Mouse (Mus musculus) kidney, adult 2 months (tissue): ENCODE results near the gene Vdac2. TPM values are rescaled to one million over a fixed set of nuclear protein-coding genes. Genes with fewer than 3 reads are reported as not detected.

Experiments used
- DNase-seq: peaks from one replicate; pipeline ENCODE4 v3.0.0; 2021
- H3K27ac ChIP-seq: fragments of 200-500 bp; 2 replicates; pipeline ENCODE4 v1.5.1; 2012; ENCODE audit warnings: low read depth, low read length, control low read depth, inconsistent platforms; ENCODE audit not compliant: insufficient read depth
- H3K27me3 ChIP-seq: fragments of 200-500 bp; replicated peaks from 2 replicates; pipeline ENCODE4 v1.6.1; 2012; ENCODE audit warnings: mild to moderate bottlenecking, moderate library complexity, low read length, inconsistent platforms; ENCODE audit not compliant: control insufficient read depth, insufficient read depth
- H3K36me3 ChIP-seq: fragments of 200-500 bp; 2 replicates; pipeline ENCODE4 v1.6.1; 2012; ENCODE audit warnings: mild to moderate bottlenecking, moderate library complexity, low read length, inconsistent platforms; ENCODE audit not compliant: control insufficient read depth, insufficient read depth
- H3K4me1 ChIP-seq: fragments of 200-500 bp; 2 replicates; pipeline ENCODE4 v1.6.1; 2011; ENCODE audit warnings: low read length; ENCODE audit not compliant: control insufficient read depth, insufficient read depth
- H3K4me3 ChIP-seq: fragments of 200-500 bp; 2 replicates; pipeline ENCODE4 v1.5.1; 2011; ENCODE audit warnings: mild to moderate bottlenecking, low read depth, low read length, control low read depth; ENCODE audit not compliant: insufficient read depth
- CTCF ChIP-seq: fragments of 200-500 bp; conservative IDR thresholded peaks from 2 replicates; pipeline ENCODE4 v1.5.1; 2011; ENCODE audit warnings: low read depth, mild to moderate bottlenecking, control low read depth, low read length, moderate library complexity, mixed read lengths; ENCODE audit not compliant: insufficient read depth, insufficient read length
- POLR2A ChIP-seq: fragments of 200-500 bp; IDR thresholded peaks from one replicate; pipeline ENCODE4 v1.6.1; 2011; ENCODE audit warnings: low read depth, low read length, control low read depth
- WGBS: fragments of 180-500 bp; shearing (Covaris S2); methylation state at CpG from one replicate; pipeline ENCODE4 v1.1.7; 2018; 5-methylcytosine and 5-hydroxymethylcytosine counted together
- polyA plus RNA-seq: library from polyadenylated mRNA; depleted of rRNA; stranded (reverse); fragments of >200 nt; gene quantifications from 2 replicates; pipeline ENCODE4 v1.2.3, GENCODE M21; 2012

Vdac2 gene
- polyA plus RNA-seq, 1 experiment: 166 TPM

GRCm38 (mm10) chr14:21853456-21854109 lies 28.5 kb downstream of the Vdac2 start:
- H3K27me3 ChIP-seq: no peaks in the 10 kb centered on the region
- peak; percentile 74 for DNase-seq
- H3K4me1 ChIP-seq: no peaks in the 10 kb centered on the region
- no peaks in the 10 kb centered on the region for H3K36me3 ChIP-seq
- TF ChIP-seq CTCF (peak; percentile 74), POLR2A (no peak)
- 9% methylated on average over 17 of the region's 17 CpGs for WGBS
- H3K4me3 ChIP-seq: no peak overlapping the region
- no peak overlapping the region for H3K27ac ChIP-seq

- TF ChIP-seq POLR2A (no peak), CTCF (no peak)
- Histone ChIP-seq H3K36me3 (no peaks in the 10 kb centered on the region), H3K27ac (no peak overlapping the region), H3K4me3 (no peak overlapping the region), H3K4me1 (no peaks in the 10 kb centered on the region), H3K27me3 (no peaks in the 10 kb centered on the region)
- peak; percentile 35 for DNase-seq
- 56% methylated on average over 9 of the region's 9 CpGs for WGBS
Measured at GRCm38 (mm10) chr14:21854271-21854670, 29.2 kb downstream of the Vdac2 start.

- WGBS: 72% methylated on average over 3 of the region's 3 CpGs
- DNase-seq: no peak
Measured at GRCm38 (mm10) chr14:21855961-21856360, 30.9 kb downstream of the Vdac2 start.

GRCm38 (mm10) chr14:21856886-21857285 lies 31.8 kb downstream of the Vdac2 start:
- Histone ChIP-seq H3K27me3 (no peaks in the 10 kb centered on the region), H3K27ac (no peak overlapping the region), H3K4me3 (no peak overlapping the region), H3K4me1 (no peaks in the 10 kb centered on the region), H3K36me3 (no peaks in the 10 kb centered on the region)
- WGBS: 88% methylated on average over 14 of the region's 14 CpGs
- no peak for DNase-seq
- TF ChIP-seq POLR2A (no peak), CTCF (no peak)

More at GRCm38 (mm10) chr14:21855961-21856360, 30.9 kb downstream of the Vdac2 start:
- no peaks in the 10 kb centered on the region for H3K4me1 ChIP-seq
- TF ChIP-seq CTCF (no peak), POLR2A (no peak)
- no peak overlapping the region for H3K4me3 ChIP-seq
- H3K27ac ChIP-seq: no peak overlapping the region
- no peaks in the 10 kb centered on the region for H3K36me3 ChIP-seq
- H3K27me3 ChIP-seq: no peaks in the 10 kb centered on the region

- no peak for DNase-seq
- Histone ChIP-seq H3K27me3 (no peaks in the 10 kb centered on the region), H3K27ac (no peak overlapping the region), H3K4me3 (no peak overlapping the region), H3K4me1 (no peaks in the 10 kb centered on the region), H3K36me3 (no peaks in the 10 kb centered on the region)
- no peak for TF ChIP-seq CTCF
- no peak for TF ChIP-seq POLR2A
- WGBS: 55% methylated on average over 7 of the region's 7 CpGs
Measured at GRCm38 (mm10) chr14:21866291-21866690, 41.3 kb downstream of the Vdac2 start.

GRCm38 (mm10) chr14:21866816-21867215 lies 41.8 kb downstream of the Vdac2 start:
- 79% methylated on average over 7 of the region's 7 CpGs for WGBS
- Histone ChIP-seq H3K36me3 (no peaks in the 10 kb centered on the region), H3K4me1 (no peaks in the 10 kb centered on the region), H3K4me3 (no peak overlapping the region), H3K27ac (no peak overlapping the region), H3K27me3 (no peaks in the 10 kb centered on the region)
- no peak for TF ChIP-seq CTCF
- no peak for TF ChIP-seq POLR2A
- DNase-seq: no peak

GRCm38 (mm10) chr14:21890430-21890829 lies 65.4 kb downstream of the Vdac2 start:
- Histone ChIP-seq H3K4me1 (no peaks in the 10 kb centered on the region), H3K36me3 (no peaks in the 10 kb centered on the region), H3K4me3 (no peak overlapping the region), H3K27ac (no peak overlapping the region), H3K27me3 (no peaks in the 10 kb centered on the region)
- WGBS: 71% methylated on average over 2 of the region's 2 CpGs
- TF ChIP-seq POLR2A: no peak
- no peak for TF ChIP-seq CTCF
- DNase-seq: no peak
